Mouse (Mus musculus) thymus, adult 2 months (tissue): ENCODE results near the gene Rab40b.

Experiments used
- CTCF ChIP-seq: fragments of 200-500 bp; IDR thresholded peaks from 2 replicates; pipeline ENCODE4 v1.5.1; 2012; ENCODE audit warnings: mild to moderate bottlenecking, control low read depth, low read length, moderate library complexity, borderline replicate concordance; ENCODE audit not compliant: control insufficient read depth, poor library complexity, insufficient read depth; ENCODE audit errors: extremely low read depth
- POLR2A ChIP-seq: fragments of 200-500 bp; IDR thresholded peaks from 2 replicates; pipeline ENCODE4 v1.6.1; 2012; ENCODE audit warnings: mild to moderate bottlenecking, low read length, control low read depth, moderate library complexity; ENCODE audit not compliant: control insufficient read depth, poor library complexity, insufficient read depth; ENCODE audit errors: extremely low read depth

DNA sequence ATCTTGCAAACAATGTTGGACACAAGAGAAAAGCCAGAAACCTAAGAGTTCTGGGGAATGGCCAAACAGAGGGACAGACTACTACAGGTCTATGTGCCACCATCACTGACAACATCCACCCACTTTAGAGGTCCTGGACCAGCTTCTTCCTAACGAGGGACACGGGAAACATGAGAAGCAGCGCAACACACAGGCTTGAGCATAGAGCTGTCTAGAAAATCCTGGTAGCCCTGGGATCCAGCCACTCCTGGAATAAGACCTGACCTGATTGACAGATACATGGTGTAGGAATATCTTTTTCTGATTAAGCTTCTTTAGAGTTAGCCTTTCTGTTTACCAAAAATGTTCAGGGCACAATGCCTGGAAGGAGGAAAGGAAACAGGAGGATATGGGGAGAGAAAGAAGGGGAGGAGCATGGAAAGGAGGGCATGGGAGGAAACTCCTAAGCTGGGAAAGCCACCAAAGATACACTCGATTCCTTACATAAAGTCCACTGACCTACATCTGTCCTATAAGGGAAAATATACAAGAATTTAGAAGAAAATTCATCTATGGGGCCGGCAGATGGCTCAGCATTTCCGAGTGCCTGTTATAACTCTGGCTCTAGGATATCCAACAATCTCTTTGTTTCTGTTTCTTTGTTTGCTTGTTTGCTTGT is 17.6 kb downstream of the Rab40b start:
- TF ChIP-seq CTCF, result no peak
- no peak for TF ChIP-seq POLR2A
